Mouse (Mus musculus) ZHBTc4 (cell line): ENCODE data around the gene Cdipt.
A peak's percentile ranks its signal among the peaks of the same experiment; 100 is the strongest.

ENCODE experiments used
- DNase-seq: peaks from one replicate; pipeline ENCODE4 v3.0.0-alpha.2; 2011; ENCODE audit warnings: low read depth, low spot score

Cdipt gene

GRCm38 (mm10) chr7:126975893-126975949 is at the start of gene Cdipt:
Gene Cdipt (plus strand): TSS chr7:126975914.
- no peak for DNase-seq

DNA sequence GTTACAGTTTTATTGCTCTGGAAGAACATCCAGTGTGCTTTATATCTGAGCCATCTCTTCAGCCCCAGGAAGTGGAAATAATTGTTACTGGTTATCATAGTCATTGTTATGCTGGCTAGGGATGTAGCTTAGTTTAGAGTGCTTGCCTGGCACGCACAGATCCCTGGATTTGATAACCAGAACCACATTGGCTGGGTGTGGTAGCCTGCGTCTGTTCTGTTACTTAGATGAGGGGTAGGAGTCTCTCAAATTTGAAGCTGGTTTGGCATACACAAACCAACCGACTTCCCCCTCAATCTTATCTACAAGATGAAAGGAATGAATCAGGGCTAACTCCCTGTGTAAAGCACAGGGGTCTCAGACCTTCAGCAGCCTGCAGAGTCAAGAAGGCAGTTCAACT is 49.4 kb upstream of the Cdipt start:
- DNase-seq, result no peak

GRCm38 (mm10) chr7:126928384-126929037 is 47.2 kb upstream of the Cdipt start, which contains the start of gene Kctd13:
Gene Kctd13 (plus strand): TSS chr7:126928879.
- DNase-seq, result peak; percentile 95

- no peak for DNase-seq
Measured at GRCm38 (mm10) chr7:126929046-126929445, 46.7 kb upstream of the Cdipt start.

DNA sequence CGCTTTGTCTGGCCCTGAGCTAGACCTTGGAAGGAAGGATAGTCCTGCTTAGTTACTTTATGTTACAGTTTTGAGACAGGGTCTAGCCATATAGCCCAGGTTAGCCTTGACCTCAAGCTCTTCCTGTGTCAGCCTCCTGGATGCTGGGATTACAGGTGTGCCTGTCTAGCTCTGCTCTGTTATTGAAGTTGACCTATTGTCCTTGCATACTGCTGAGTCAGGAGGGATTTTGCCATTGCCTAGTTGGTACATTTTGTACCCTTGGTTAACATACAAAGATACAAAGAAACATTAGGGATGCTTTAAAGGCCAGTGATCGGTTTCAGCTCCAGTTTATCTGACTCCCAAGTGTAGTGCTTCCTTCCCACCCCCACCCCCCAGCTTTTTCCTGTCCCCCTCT is 43.1 kb upstream of the Cdipt start:
- DNase-seq, result no peak

- no peak for DNase-seq
Measured at GRCm38 (mm10) chr7:126941171-126941570, 34.5 kb upstream of the Cdipt start.

- no peak for DNase-seq
Measured at GRCm38 (mm10) chr7:126941801-126942200, 33.9 kb upstream of the Cdipt start.

DNA sequence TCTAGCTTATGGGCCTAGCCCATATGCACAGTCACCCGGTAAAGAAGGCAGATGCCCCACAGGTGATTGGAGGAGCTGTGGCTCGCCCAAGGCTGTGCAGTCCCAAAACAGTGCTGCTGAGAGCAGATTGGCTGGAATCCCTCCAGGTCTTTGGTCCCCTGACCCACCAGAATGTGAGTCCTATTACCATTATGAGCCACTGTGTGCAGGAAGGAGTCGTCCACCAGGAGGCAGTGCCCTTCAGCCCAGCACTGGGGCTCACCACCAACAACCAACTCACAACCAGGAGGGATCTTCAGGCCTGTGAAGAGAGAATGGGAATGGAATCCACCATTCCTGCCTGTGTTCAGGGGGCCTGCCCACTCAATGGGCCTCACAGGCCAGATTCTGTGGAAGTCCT is 29.2 kb upstream of the Cdipt start:
- DNase-seq, result peak; percentile 72

DNA sequence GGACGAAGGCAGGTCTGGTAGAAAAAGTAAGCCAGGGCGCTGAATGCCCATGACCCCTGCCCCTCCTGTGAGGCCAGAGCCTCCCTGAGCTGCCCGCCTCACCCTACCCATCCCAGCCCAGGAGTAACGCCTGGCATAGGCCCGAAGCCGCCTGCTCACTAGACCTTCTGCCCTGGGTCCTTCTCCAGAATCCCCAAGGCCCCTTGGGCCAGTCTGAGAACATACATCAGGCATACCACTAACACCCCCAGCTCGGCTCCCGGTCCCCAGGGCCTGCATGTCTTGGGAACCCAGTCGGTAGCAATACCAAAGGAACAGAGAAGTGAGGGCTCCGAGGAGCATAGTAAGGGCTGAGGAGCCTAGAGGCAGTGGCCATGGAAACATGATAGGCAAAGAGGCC is 27.1 kb upstream of the Cdipt start:
- DNase-seq, result no peak

- no peak for DNase-seq
Measured at GRCm38 (mm10) chr7:126949403-126949792, 26.3 kb upstream of the Cdipt start, which contains the start of gene Asphd1. Gene Asphd1 (minus strand): TSS chr7:126949582.

GRCm38 (mm10) chr7:126949793-126950646 is 25.7 kb upstream of the Cdipt start, which contains the start of gene Sez6l2:
Gene Sez6l2 (plus strand): TSS chr7:126950563.
- peak; percentile 92 for DNase-seq

DNA sequence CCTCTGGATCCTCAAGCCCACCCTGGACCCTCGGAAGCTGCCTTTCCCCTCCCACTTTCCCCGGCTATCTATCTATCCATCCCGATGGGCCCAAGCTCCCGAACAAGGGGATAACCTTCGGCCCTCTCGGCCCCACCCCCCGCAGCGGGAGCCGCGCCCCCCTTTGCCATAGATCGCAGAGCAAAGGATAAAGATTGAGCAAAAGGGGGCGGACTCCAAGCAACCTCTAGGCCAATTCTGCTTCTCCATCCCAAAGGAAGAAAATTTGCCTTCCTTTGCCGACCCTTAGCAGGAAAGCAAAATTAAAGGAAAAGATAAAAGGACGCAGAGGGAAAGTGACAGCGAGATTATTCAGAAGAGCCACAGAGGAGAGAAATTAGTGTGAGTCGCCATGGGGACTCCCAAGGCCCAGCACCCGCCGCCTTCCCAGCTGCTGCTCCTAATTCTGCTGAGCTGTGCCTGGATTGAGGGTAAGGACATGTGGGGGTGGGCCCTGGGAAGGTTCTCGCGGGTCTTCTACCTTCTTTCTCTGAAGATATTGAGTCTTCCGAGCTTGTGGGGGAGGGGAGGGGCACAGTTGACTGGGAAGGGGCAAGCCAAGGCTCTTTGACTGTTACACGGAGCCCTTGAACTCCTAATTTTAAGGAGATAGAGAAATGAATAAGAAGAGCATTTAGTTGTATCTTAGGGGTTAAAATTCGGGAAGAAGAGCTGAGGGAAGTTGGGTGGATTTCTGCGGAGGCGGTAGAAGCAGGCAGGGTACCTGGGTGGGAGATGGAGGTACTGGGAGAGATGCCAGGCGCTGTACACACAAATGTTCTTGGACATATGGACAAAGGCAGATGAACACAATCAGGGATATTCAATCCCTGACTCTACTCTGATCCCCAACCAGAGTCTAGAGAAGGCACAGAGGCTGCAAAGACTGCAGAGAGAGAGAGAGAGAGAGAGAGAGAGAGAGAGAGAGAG is 24.8 kb upstream of the Cdipt start:
- DNase-seq, result no peak

GRCm38 (mm10) chr7:126951741-126952140 is 24.0 kb upstream of the Cdipt start:
- DNase-seq, result no peak

DNA sequence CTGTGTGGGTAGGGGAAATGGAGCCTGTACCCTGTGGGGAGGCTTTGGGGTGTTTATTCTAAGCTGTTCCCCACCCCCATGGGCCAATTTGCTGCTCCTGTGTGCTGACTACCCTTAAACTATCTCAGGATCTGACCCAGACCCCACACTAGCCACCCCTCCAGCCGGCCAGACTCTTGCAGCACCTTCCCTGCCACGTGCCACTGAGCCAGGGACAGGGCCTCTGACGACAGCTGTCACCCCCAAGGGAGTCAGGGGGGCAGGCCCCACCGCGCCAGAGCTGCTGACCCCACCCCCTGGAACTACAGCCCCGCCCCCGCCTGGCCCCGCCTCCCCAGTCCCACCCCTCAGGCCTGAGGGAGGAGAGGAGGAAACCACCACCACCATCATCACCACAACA is 23.1 kb upstream of the Cdipt start:
- DNase-seq, result no peak

GRCm38 (mm10) chr7:126955125-126955524 is 20.6 kb upstream of the Cdipt start:
- DNase-seq, result no peak

- no peak for DNase-seq
Measured at GRCm38 (mm10) chr7:126959780-126960179, 15.9 kb upstream of the Cdipt start.

DNA sequence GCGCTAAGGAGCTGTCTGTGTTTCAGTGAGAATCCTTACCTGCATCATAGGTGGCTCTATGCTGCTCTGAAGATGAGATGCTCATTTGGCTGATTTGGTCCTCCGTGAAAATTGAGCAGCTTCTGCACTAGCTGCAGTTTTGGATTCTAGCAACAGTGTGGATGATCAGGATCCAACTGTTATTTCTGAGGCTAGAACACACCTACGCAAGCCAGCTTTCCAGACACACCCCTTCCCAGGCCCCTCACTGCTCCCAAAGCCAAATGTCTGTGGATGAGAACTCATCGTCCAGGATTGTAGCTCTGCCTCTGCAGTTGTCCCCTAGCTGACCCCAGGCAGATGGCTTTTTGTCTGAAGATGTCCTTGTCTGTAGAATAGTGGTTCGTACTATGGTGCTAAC is 14.6 kb upstream of the Cdipt start:
- DNase-seq, result no peak

- DNase-seq, result no peak
Measured at GRCm38 (mm10) chr7:126961965-126962364, 13.7 kb upstream of the Cdipt start.

DNA sequence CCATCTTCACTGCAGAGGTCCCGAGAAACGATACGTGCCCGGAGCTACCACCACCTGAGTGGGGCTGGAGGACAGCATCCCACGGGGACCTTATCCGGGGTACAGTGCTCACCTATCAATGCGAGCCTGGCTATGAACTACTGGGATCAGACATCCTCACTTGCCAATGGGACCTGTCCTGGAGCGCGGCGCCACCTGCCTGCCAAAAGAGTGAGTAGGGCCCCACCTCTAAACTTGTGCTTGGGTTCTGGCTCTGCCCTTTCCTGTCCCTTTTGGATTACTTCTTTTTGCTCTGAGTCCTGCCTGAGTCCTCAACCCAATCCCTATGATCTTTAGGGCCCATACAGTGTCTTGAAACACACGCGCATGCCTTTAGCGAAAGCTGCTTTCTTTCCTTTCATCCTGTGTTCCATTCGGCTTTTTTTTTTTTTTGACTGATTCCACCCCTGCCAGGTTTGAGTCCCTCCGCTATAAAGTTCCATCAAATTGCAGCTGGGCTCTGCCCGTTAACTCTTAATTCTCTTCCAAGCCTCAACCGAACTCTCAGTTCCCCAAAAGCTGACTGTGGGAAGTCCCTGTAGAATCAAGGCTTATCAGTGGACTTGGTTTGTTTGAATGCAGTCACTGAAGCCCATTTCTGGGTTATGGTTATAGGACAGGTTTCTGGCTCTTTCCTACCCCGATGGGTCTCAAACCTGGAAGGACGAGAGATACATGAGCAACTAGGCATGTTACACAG is 12.0 kb upstream of the Cdipt start:
- peak; percentile 67 for DNase-seq

DNA sequence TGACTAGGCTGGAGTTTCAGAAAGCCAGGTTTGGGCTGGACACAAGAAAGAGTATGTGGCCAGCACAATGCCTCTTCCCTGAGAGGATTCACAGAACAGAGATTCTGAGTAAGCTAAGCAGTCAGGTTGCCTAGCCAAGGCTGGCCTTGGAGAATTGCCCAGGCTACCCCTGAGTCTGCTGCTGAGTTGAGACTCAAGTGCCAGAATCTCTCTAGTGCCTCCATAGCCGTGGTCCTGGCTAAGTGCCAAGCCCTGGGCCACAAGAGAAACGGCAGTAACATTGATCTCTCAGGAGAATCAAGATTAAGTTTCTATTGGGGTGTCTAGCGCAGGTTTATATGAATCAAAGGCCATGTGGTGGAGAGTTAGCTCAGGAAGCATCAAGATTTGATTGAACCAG is 10.1 kb upstream of the Cdipt start:
- no peak for DNase-seq

DNA sequence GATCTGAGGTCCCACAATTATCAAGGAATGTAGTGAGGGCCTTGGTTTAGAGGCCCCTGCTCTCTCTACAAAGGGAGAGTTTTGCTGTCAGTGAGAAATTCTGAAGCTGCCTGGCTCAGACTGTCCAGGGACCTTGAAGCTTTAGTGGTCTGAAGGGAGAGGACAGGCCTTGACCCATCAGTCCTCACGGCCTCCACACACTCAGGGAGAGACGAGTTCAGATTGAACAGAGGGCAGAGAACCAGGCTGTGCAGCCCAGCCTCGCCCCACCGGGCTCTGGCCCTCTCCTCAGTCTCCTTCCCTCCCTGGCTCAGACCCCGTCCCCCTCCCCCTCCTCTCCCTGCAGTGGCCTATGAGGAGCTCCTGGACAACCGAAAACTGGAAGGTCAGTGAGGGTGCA is 8.4 kb upstream of the Cdipt start:
- DNase-seq, result no peak

- DNase-seq, result no peak
Measured at GRCm38 (mm10) chr7:126975493-126975892, 221 bp upstream of the Cdipt start.
